Mouse (Mus musculus) midbrain, embryonic 13.5 days (tissue): ENCODE data around the gene Pdx1. TPM values are rescaled to one million over a fixed set of nuclear protein-coding genes. Genes with fewer than 3 reads are reported as not detected.

Experiments used
- ATAC-seq: fragments of 200-750 bp; cut with Nextera tagmentation; 2 replicates; pipeline ENCODE4 v1.8.0; 2017; ENCODE audit warnings: mild to moderate bottlenecking, moderate TSS enrichment, moderate library complexity
- H3K27ac ChIP-seq: fragments of 300-500 bp; sonication (generic); 2 replicates; pipeline ENCODE4 v1.5.1; 2015; ENCODE audit warnings: inconsistent platforms, mild to moderate bottlenecking, moderate library complexity
- H3K27me3 ChIP-seq: fragments of 300-500 bp; sonication (generic); 2 replicates; pipeline ENCODE4 v1.6.1; 2015; ENCODE audit warnings: mild to moderate bottlenecking, inconsistent platforms
- H3K36me3 ChIP-seq: fragments of 300-500 bp; sonication (generic); 2 replicates; pipeline ENCODE4 v1.6.1; 2015; ENCODE audit warnings: mild to moderate bottlenecking, inconsistent platforms
- H3K4me1 ChIP-seq: fragments of 300-500 bp; sonication (generic); replicated peaks from 2 replicates; pipeline ENCODE4 v1.6.1; 2015; ENCODE audit warnings: inconsistent platforms
- H3K4me2 ChIP-seq: fragments of 300-500 bp; sonication (generic); replicated peaks from 2 replicates; pipeline ENCODE4 v1.6.1; 2015; ENCODE audit warnings: moderate library complexity, mild to moderate bottlenecking, inconsistent platforms
- H3K4me3 ChIP-seq: fragments of 300-500 bp; sonication (generic); replicated peaks from 2 replicates; pipeline ENCODE4 v1.5.1; 2015; ENCODE audit warnings: mild to moderate bottlenecking, inconsistent platforms
- H3K9ac ChIP-seq: fragments of 300-500 bp; sonication (generic); replicated peaks from 2 replicates; pipeline ENCODE4 v1.6.1; 2015; ENCODE audit warnings: mild to moderate bottlenecking, inconsistent platforms
- H3K9me3 ChIP-seq: fragments of 300-500 bp; sonication (generic); 2 replicates; pipeline ENCODE4 v1.6.1; 2016; ENCODE audit warnings: mild to moderate bottlenecking, inconsistent platforms
- WGBS: fragments of 180-500 bp; shearing (Covaris S2); methylation state at CpG from one replicate; pipeline ENCODE4 v1.1.7; 2015; 5-methylcytosine and 5-hydroxymethylcytosine counted together
- polyA plus RNA-seq: library from polyadenylated mRNA; unstranded; fragments of >200 nt; fragmentation: Nextera tagmentation; extraction: Ambion mirVana; gene quantifications from 2 replicates; pipeline ENCODE4 v1.2.1, GENCODE M21; 2015

Pdx1 gene
- polyA plus RNA-seq = not detected in 2 replicates

DNA sequence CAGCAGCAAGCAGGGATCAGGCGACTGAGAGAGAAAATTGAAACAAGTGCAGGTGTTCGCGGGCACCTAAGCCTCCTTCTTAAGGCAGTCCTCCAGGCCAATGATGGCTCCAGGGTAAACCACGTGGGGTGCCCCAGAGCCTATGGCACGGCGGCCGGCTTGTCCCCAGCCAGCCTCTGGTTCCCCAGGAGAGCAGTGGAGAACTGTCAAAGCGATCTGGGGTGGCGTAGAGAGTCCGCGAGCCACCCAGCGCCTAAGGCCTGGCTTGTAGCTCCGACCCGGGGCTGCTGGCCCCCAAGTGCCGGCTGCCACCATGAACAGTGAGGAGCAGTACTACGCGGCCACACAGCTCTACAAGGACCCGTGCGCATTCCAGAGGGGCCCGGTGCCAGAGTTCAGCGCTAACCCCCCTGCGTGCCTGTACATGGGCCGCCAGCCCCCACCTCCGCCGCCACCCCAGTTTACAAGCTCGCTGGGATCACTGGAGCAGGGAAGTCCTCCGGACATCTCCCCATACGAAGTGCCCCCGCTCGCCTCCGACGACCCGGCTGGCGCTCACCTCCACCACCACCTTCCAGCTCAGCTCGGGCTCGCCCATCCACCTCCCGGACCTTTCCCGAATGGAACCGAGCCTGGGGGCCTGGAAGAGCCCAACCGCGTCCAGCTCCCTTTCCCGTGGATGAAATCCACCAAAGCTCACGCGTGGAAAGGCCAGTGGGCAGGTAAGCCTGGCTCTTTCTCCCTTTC, at the start of gene Pdx1:
Gene Pdx1, plus strand, starts transcription at position 34 of the 747 bp plus-strand sequence.
- Histone ChIP-seq H3K9me3 (no peaks in the 10 kb centered on the region), H3K36me3 (no peaks in the 10 kb centered on the region)
- under 1% methylated on average over 44 of the region's 44 CpGs for WGBS

DNA sequence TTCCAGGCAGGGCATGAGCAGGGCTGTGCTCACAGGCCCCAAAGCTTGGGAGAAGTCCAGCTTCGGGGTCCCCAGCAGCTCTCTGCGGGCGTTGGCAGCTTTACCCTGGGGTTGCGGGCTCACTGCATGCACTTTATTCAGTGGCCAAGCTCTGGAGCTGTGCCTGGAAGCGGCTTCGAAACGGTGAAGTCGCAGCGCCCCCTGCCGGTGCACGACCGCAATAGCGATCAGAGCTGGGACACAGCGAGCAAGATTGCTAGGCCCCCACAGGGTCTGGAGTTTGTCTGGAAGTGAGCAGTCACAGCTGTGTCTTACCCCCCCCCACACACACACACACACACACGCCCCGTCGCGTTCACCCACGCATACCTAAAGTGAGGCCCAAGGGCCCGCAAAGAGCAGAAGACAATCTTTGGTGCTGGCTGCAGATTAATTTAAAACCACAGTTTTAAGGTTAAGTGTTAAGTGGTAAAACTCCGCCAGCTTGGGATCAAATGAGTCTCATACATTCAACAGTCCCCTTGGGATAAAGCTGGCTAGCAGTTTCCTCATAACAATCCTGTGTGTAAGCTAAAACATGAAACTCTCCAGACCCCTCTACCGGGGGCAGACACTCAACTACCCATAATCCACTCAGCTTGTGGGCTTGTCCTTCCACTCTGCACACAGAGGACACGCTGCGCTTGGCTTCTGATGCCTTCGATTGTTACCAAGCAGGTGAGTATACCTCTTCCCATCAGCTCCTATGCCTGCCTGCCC, 42.2 kb upstream of the Pdx1 start:
- 0 out of 2 replicates have a peak overlapping the region, but pooled peaks have one; percentile 46 for H3K9ac ChIP-seq
- peaks cover 60% of the 10 kb centered on the region for H3K27me3 ChIP-seq
- peaks cover 23% of the 10 kb centered on the region for H3K4me1 ChIP-seq
- WGBS = 19% methylated on average over 25 of the region's 25 CpGs
- no peak overlapping the region for H3K4me3 ChIP-seq
- peak; percentile 78 for ATAC-seq
- no peak overlapping the region; the same call in 1 of the 2 replicates for H3K4me2 ChIP-seq
- no peak overlapping the region for H3K27ac ChIP-seq
- no peaks in the 10 kb centered on the region for H3K36me3 ChIP-seq
- no peaks in the 10 kb centered on the region for H3K9me3 ChIP-seq

More for the DNA sequence above, at the start of gene Pdx1:
- H3K27me3 ChIP-seq = peaks cover 98% of the 10 kb centered on the region
- H3K4me2 ChIP-seq = no peak within 1 kb of the TSS
- 0 out of 2 replicates have a peak, but pooled peaks have one; percentile 48 for ATAC-seq
- no peak within 1 kb of the TSS for H3K27ac ChIP-seq
- H3K4me3 ChIP-seq = peak within 1 kb of the TSS; percentile 1; the same call in 1 of the 2 replicates
- no peak within 1 kb of the TSS for H3K9ac ChIP-seq
- peaks cover 10% of the 10 kb centered on the region for H3K4me1 ChIP-seq

DNA sequence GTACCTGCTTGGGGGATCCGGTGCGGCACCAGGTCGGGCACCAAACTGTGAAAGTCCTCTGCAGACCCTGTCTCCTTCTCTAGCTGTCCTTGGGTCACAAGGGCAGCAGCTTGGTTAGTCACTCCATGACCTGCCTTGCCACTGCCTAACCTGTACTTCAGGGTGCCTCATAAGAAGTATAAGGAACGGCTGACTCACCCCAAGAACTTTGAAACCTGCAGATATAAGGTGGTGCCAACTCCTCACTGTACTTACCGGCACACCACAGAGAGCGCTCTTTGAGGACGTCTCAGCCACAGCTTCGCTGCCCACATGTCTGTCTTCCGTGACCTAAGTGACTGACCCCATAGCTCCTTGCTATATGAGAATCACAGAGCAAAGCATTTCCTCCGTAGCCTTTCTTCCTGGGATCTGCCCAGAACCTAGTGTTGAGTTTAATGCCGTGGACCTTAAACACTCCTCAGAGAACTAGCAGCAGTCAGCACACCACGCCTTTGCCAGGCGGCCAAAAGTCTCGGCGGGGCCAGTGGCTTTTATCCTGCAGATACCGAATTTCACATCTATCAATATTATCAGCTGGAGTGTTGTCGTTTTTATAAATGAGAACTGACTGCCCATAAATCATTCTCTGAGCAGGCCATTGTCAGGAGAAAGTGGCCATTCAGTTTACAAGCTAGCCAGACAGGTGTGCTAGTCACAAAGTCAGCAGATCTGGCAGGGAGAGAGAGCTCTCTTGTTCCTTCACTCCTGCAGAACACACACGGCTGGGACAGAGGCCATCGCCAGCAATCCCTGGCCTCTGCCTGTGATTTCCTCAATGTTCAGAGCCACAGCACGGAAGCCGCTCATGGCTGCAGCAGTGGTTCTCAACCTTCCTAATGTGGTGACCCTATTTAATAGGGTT, 34.1 kb upstream of the Pdx1 start:
- WGBS = 86% methylated on average over 21 of the region's 21 CpGs
- Histone ChIP-seq H3K27me3 (peaks cover 9% of the 10 kb centered on the region), H3K4me1 (no peaks in the 10 kb centered on the region), H3K9me3 (no peaks in the 10 kb centered on the region), H3K4me3 (no peak overlapping the region), H3K4me2 (no peak overlapping the region), H3K36me3 (no peaks in the 10 kb centered on the region), H3K9ac (no peak overlapping the region), H3K27ac (no peak overlapping the region)
- no peak for ATAC-seq

DNA sequence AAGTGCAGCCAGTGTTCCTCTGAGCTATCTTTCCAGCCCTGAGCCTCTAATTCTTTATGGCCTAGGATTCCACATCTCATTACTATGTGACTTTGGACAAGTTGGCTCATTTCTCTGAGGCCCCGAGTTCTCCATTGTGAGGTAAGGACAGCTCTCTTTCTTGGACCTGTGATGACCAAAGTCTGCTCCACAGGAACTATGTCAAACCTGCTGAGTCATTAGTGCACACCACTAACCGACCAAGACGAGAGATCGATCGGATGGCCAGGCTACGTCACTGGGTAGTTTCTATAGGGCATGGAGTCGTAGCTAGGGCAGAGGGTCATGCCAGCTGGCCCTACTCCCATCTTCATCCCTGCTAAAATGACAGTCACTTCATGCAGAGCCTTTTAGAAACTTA, 25.9 kb upstream of the Pdx1 start:
- Histone ChIP-seq H3K27me3 (0 out of 2 replicates have a peak, but pooled peaks cover 6% of the 10 kb centered on the region), H3K9me3 (no peaks in the 10 kb centered on the region), H3K36me3 (no peaks in the 10 kb centered on the region), H3K4me1 (no peaks in the 10 kb centered on the region), H3K9ac (no peak overlapping the region), H3K27ac (no peak overlapping the region), H3K4me2 (no peak overlapping the region), H3K4me3 (no peak overlapping the region)
- whole genome bisulfite sequencing = 91% methylated on average over 7 of the region's 7 CpGs
- ATAC-seq = no peak

DNA sequence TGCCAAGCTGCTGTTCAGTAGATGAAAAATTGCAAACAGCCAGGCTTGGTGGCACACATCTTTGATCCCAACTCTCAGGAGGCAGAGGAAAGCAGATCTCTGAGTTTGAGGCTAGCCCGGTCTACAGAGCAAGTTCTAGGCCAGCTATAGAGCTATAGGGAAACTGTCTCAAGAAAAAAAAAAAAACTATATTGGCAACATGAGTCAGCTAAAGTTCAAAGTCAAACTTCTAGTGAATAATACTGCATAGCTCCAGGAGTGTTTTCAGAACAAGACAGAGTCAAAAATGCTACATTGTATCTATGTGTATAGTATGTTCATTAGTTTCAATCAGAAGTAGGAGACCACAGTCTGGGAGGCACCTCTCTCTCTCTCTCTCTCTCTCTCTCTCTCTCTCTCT, 9.6 kb upstream of the Pdx1 start:
- Histone ChIP-seq H3K4me1 (no peaks in the 10 kb centered on the region), H3K9me3 (no peaks in the 10 kb centered on the region), H3K27ac (no peak overlapping the region), H3K36me3 (no peaks in the 10 kb centered on the region), H3K4me2 (no peak overlapping the region), H3K9ac (no peak overlapping the region), H3K27me3 (peaks cover 37% of the 10 kb centered on the region), H3K4me3 (no peak overlapping the region)
- WGBS = 98% methylated on average over 1 of the region's 1 CpGs
- no peak for ATAC-seq

DNA sequence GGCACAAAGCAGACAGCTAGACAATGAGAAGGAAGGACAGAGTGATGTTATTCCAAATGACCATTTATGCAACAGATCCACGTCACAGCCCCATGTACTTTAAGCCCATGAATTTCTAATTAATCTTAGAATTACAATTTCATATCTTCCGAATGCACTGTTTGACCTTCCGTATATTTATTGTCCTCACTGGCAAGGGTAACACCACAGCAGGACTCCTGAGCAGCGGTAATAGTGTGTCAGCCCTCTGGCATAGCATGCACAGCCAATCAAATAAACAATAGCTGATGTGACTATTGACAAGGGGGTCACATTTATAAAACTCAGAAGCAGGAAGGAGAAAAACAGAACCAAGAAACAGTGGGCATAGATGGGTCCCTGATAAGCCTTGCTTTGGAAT, 9.0 kb upstream of the Pdx1 start:
- Histone ChIP-seq H3K36me3 (no peaks in the 10 kb centered on the region), H3K4me2 (no peak overlapping the region), H3K27ac (no peak overlapping the region), H3K4me3 (no peak overlapping the region), H3K9ac (no peak overlapping the region), H3K27me3 (peaks cover 43% of the 10 kb centered on the region), H3K4me1 (no peaks in the 10 kb centered on the region), H3K9me3 (no peaks in the 10 kb centered on the region)
- ATAC-seq = no peak
- 80% methylated on average over 4 of the region's 4 CpGs for WGBS

DNA sequence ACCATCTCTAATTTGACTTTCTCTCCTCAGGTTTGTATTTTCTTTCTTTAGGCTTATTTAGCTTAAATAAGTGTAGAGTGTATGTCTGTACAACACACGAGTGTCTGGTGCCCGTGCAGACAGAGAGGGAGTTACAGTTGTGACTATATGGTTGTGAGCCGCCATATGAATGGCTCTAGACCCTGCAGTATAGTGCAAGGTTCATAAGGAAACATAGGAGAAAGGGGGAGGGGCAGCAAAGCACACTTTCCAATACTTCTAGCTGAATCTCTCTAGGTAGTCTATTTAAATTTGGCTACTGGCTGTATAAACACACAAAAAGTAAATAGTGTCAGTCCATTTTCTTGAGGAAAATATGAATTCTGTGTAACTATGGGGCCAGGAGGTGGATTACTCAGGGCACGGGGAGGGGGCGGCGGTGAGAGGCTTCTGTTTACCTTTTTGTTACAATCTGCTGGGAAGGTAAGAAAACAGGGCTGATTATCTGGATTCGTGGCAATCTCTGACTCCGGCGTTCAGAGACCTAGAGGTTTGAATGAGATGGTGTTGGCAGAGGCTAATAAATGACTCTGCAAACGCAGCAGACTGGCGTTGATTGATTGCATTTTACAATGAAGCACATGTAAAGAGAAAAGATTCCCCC, 7.7 kb upstream of the Pdx1 start:
- no peak overlapping the region for H3K27ac ChIP-seq
- H3K4me3 ChIP-seq = no peak overlapping the region
- no peak for ATAC-seq
- H3K27me3 ChIP-seq = peaks cover 55% of the 10 kb centered on the region
- H3K36me3 ChIP-seq = no peaks in the 10 kb centered on the region
- no peak overlapping the region for H3K9ac ChIP-seq
- H3K4me1 ChIP-seq = no peaks in the 10 kb centered on the region
- no peak overlapping the region for H3K4me2 ChIP-seq
- no peaks in the 10 kb centered on the region for H3K9me3 ChIP-seq
- WGBS = 68% methylated on average over 11 of the region's 11 CpGs

DNA sequence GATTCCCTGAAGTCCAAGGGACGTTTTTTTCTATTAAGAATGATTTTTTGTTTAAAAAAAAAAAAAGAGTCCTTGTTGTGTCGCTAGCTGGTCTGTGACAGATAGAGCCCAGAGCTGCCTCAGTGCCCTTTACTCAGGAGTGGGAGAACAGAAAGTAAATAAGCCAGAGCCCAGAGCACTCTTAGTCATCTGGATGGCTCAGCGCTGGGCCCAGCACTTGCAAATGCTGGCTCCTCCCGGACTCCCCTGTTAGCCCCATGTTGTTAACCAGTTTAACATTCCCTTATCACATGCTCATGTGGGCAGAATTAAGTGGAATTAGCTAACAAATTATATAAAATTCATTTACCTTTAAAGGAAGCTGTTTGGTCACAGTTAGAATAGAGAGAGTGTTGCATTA, 5.8 kb upstream of the Pdx1 start:
- ATAC-seq = no peak
- 53% methylated on average over 4 of the region's 4 CpGs for WGBS
- Histone ChIP-seq H3K4me1 (no peaks in the 10 kb centered on the region), H3K9ac (no peak overlapping the region), H3K4me3 (no peak overlapping the region), H3K4me2 (no peak overlapping the region), H3K9me3 (no peaks in the 10 kb centered on the region), H3K27me3 (peaks cover 74% of the 10 kb centered on the region), H3K36me3 (no peaks in the 10 kb centered on the region), H3K27ac (no peak overlapping the region)

DNA sequence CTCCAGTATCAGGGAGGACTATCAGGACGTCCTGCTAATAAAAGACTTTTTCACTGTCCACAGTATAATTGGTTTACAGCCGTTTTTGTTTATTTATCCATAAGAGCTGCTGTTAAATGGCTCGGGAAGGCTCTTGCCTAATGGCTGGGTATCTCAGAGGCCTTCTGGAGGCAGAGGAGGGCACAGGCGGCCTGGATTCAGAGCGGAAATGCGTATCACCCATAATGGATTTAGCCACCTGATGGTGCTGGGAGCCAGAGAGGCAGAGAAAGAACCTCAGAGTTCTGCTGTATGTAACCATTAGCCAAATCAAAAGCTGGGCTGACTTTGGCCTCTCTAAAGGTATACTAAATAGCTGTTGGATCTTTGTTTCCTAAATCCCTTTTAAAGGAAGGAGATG, 2.3 kb upstream of the Pdx1 start:
- H3K27ac ChIP-seq = no peak overlapping the region
- no peak overlapping the region for H3K4me3 ChIP-seq
- no peak overlapping the region for H3K4me2 ChIP-seq
- H3K9ac ChIP-seq = no peak overlapping the region
- H3K9me3 ChIP-seq = no peaks in the 10 kb centered on the region
- peaks cover 4% of the 10 kb centered on the region; the same call in 1 of the 2 replicates for H3K4me1 ChIP-seq
- no peaks in the 10 kb centered on the region for H3K36me3 ChIP-seq
- 5% methylated on average over 6 of the region's 6 CpGs for WGBS
- no peak for ATAC-seq
- peaks cover 96% of the 10 kb centered on the region for H3K27me3 ChIP-seq

DNA sequence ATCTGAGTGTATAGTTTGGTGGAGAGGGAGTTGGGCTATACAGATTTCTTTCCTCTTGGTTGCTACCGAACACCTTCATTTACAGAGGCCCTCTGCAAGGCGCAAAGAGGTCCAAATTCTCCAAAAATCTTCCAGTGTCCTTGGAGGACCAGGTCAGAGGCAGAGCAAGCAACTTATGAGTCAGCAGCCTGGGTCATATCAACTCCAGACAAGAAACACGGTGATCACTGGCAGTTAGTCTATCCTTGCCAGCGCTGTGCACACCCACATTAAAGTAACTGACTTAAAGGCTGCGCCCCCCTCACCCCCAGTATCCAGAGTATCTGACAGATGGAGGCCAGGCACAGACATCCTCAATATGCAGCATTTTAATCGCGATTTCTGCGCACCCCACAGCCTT, 1.0 kb upstream of the Pdx1 start:
- Histone ChIP-seq H3K27ac (no peak overlapping the region), H3K36me3 (no peaks in the 10 kb centered on the region), H3K4me2 (no peak overlapping the region), H3K9me3 (no peaks in the 10 kb centered on the region), H3K4me1 (peaks cover 4% of the 10 kb centered on the region; the same call in 1 of the 2 replicates), H3K9ac (no peak overlapping the region), H3K27me3 (peaks cover 97% of the 10 kb centered on the region), H3K4me3 (no peak overlapping the region)
- no peak for ATAC-seq
- WGBS = 2% methylated on average over 8 of the region's 8 CpGs

DNA sequence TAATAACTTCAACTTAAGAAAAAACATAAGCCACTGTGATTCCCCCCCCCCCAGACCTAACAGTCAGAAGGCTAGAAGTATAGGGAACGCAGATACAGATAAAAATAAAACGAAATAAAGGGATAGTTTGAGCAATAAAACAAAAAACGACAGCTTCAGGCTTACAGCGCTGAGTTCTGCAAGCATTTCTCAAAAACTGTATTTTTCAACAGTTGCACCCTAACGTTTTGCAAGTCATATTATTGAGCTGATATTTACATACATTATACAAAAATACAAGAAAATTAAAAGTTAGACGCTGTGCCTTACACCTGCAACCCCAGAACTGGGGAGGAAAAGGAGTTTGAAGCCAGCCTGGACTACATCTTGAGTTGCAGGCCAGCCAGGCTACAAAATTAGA, 388 bp upstream of the Pdx1 start:
- H3K9ac ChIP-seq = no peak overlapping the region
- H3K9me3 ChIP-seq = no peaks in the 10 kb centered on the region
- no peak overlapping the region for H3K27ac ChIP-seq
- no peak for ATAC-seq
- no peaks in the 10 kb centered on the region for H3K36me3 ChIP-seq
- peaks cover 7% of the 10 kb centered on the region for H3K4me1 ChIP-seq
- no peak overlapping the region for H3K4me3 ChIP-seq
- no peak overlapping the region for H3K4me2 ChIP-seq
- 5% methylated on average over 6 of the region's 6 CpGs for WGBS
- peaks cover 96% of the 10 kb centered on the region for H3K27me3 ChIP-seq
